In the genomic region with DNA sequence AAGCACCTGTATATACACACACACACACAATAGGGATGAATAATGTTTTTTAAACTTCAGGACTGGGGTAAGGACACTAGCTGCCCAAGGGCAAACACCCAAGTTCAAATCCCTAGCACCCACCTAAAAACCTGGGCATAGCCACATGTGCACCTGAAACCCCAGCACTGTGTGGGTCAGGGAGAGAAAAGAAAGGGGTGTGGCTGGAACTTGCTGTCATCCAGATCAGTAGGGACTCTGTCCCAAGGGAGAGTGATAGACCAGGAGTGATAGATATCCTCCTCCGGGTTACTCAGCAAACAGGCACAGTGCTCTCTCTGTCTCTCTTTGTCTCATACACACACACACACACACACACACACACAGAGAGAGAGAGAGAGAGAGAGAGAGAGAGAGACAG, we compare ENCODE assay signal across 12 mouse cellular contexts. TPM values are rescaled to one million over a fixed set of nuclear protein-coding genes. Genes with fewer than 3 reads are reported as not detected.
DNase-seq lines count a peak whose midpoint lies in the region; ATAC-seq and TF ChIP-seq lines count a peak whose summit lies in the region.
"Had no signal": no experiment of that assay in that cellular context is flagged by ENCODE, and none has a peak within 500 bp of the region (broad histone marks: within the 10 kb centered on the region; RNA-seq: fewer than 3 reads in every experiment).

No protein-coding gene starts in this region.

- ATAC-seq in hindbrain, embryonic 11.5 days (ENCODE audit: low FRiP score) = no peak
- no peak for ATAC-seq in forebrain, postnatal 0 days
- no peak for ATAC-seq in midbrain, embryonic 16.5 days
- no peak for ATAC-seq in granulocyte monocyte progenitor cell, adult 5-6 weeks (replicated peaks; ENCODE audit: poor library complexity, severe bottlenecking)
- ATAC-seq in frontal cortex, adult (ENCODE audit: low TSS enrichment) = no peak

- no peaks in the 10 kb centered on the region for H3K36me3 ChIP-seq in hindbrain, embryonic 10.5 days
- no peaks in the 10 kb centered on the region for H3K36me3 ChIP-seq in hindbrain, embryonic 11.5 days (ENCODE audit: control insufficient read depth, insufficient read depth, low read length)
- H3K36me3 ChIP-seq in embryonic facial prominence, embryonic 10.5 days (replicated peaks) = no peaks in the 10 kb centered on the region
- no peaks in the 10 kb centered on the region for H3K36me3 ChIP-seq in forebrain, postnatal 0 days (ENCODE audit: insufficient read depth)
- no peaks in the 10 kb centered on the region for H3K36me3 ChIP-seq in midbrain, embryonic 16.5 days (ENCODE audit: control insufficient read depth, insufficient read depth, low read length)
- H3K36me3 ChIP-seq: liver, embryonic 13.5 days had no signal

- H3K27me3 ChIP-seq in hindbrain, embryonic 10.5 days (ENCODE audit: insufficient read depth, poor library complexity, severe bottlenecking) = peaks cover 5% of the 10 kb centered on the region; the same call in 1 of the 2 replicates
- no peaks in the 10 kb centered on the region for H3K27me3 ChIP-seq in hindbrain, embryonic 11.5 days (ENCODE audit: control insufficient read depth, insufficient read depth, low read length)
- no peaks in the 10 kb centered on the region for H3K27me3 ChIP-seq in embryonic facial prominence, embryonic 10.5 days (replicated peaks; ENCODE audit: low read depth, poor library complexity, severe bottlenecking)
- no peaks in the 10 kb centered on the region for H3K27me3 ChIP-seq in forebrain, postnatal 0 days (ENCODE audit: insufficient read depth, low read length)
- no peaks in the 10 kb centered on the region for H3K27me3 ChIP-seq in midbrain, embryonic 16.5 days (ENCODE audit: control insufficient read depth, insufficient read depth, low read depth, low read length)
- H3K27me3 ChIP-seq: liver, embryonic 13.5 days had no signal

- no peak overlapping the region; the same call in 1 of the 2 replicates for H3K9ac ChIP-seq in hindbrain, embryonic 11.5 days (ENCODE audit: low read depth, low read length)
- peak overlapping the region; percentile 85 for H3K9ac ChIP-seq in forebrain, postnatal 0 days
- peak overlapping the region; percentile 39; the same call in 1 of the 2 replicates for H3K9ac ChIP-seq in midbrain, embryonic 16.5 days (ENCODE audit: low read depth, low read length)
- H3K9ac ChIP-seq: liver, embryonic 13.5 days had no signal

- TF ChIP-seq CTCF in forebrain, postnatal 0 days (IDR thresholded peaks at IDR 0.05; ENCODE audit: low read depth) = no peak

- H3K4me3 ChIP-seq in hindbrain, embryonic 10.5 days = peak overlapping the region; percentile 78; the same call in 1 of the 2 replicates
- H3K4me3 ChIP-seq in hindbrain, embryonic 11.5 days (ENCODE audit: low read depth, low read length) = no peak overlapping the region
- H3K4me3 ChIP-seq in embryonic facial prominence, embryonic 10.5 days = peak overlapping the region; percentile 85; the same call in 1 of the 2 replicates
- H3K4me3 ChIP-seq in forebrain, postnatal 0 days (ENCODE audit: low read depth, low read length) = no peak overlapping the region
- H3K4me3 ChIP-seq in midbrain, embryonic 16.5 days (ENCODE audit: low read depth, low read length) = no peak overlapping the region

- H3K9me3 ChIP-seq in hindbrain, embryonic 10.5 days = no peaks in the 10 kb centered on the region
- no peaks in the 10 kb centered on the region for H3K9me3 ChIP-seq in hindbrain, embryonic 11.5 days (ENCODE audit: control insufficient read depth, low read length)
- no peaks in the 10 kb centered on the region for H3K9me3 ChIP-seq in embryonic facial prominence, embryonic 10.5 days
- no peaks in the 10 kb centered on the region for H3K9me3 ChIP-seq in forebrain, postnatal 0 days (ENCODE audit: low read length)
- H3K9me3 ChIP-seq in midbrain, embryonic 16.5 days (replicated peaks; ENCODE audit: control insufficient read depth, low read length, poor library complexity, severe bottlenecking) = no peaks in the 10 kb centered on the region
- H3K9me3 ChIP-seq: liver, embryonic 13.5 days had no signal

- DNase-seq in hindbrain, embryonic 10.5 days (ENCODE audit: low spot score) = no peak
- no peak for DNase-seq in hindbrain, embryonic 11.5 days (ENCODE audit: low spot score)
- DNase-seq in embryonic facial prominence, embryonic 10.5 days (ENCODE audit: low spot score) = no peak
- no peak for DNase-seq in forebrain, postnatal 0 days
- DNase-seq in thymus, postnatal 36 days = no peak
- DNase-seq: cerebellum, postnatal 25 days; kidney, adult 2 months; liver, embryonic 13.5 days had no signal

- H3K4me1 ChIP-seq in hindbrain, embryonic 10.5 days (replicated peaks) = peaks cover 31% of the 10 kb centered on the region
- no peaks in the 10 kb centered on the region for H3K4me1 ChIP-seq in hindbrain, embryonic 11.5 days (replicated peaks; ENCODE audit: control insufficient read depth, insufficient read depth, low read length)
- peaks cover 40% of the 10 kb centered on the region for H3K4me1 ChIP-seq in embryonic facial prominence, embryonic 10.5 days
- 0 out of 2 replicates have a peak, but pooled peaks cover 6% of the 10 kb centered on the region for H3K4me1 ChIP-seq in forebrain, postnatal 0 days (ENCODE audit: insufficient read depth)
- H3K4me1 ChIP-seq in midbrain, embryonic 16.5 days (ENCODE audit: control insufficient read depth, insufficient read depth, low read length) = peaks cover 20% of the 10 kb centered on the region

- WGBS in hindbrain, embryonic 10.5 days = 87% methylated on average over 1 of the region's 1 CpGs
- WGBS in hindbrain, embryonic 11.5 days = 57% methylated on average over 1 of the region's 1 CpGs
- WGBS in embryonic facial prominence, embryonic 10.5 days = 74% methylated on average over 1 of the region's 1 CpGs
- WGBS in forebrain, postnatal 0 days = 70% methylated on average over 1 of the region's 1 CpGs
- 63% methylated on average over 1 of the region's 1 CpGs for WGBS in midbrain, embryonic 16.5 days

- no peak overlapping the region for H3K27ac ChIP-seq in hindbrain, embryonic 10.5 days
- H3K27ac ChIP-seq in hindbrain, embryonic 11.5 days (ENCODE audit: low read depth, low read length) = no peak overlapping the region
- H3K27ac ChIP-seq in embryonic facial prominence, embryonic 10.5 days (replicated peaks) = no peak overlapping the region
- H3K27ac ChIP-seq in forebrain, postnatal 0 days (ENCODE audit: low read depth, low read length) = peak overlapping the region; percentile 99
- H3K27ac ChIP-seq in midbrain, embryonic 16.5 days (ENCODE audit: low read length) = peak overlapping the region; percentile 100
- H3K27ac ChIP-seq: liver, embryonic 13.5 days had no signal

- no peak overlapping the region for H3K4me2 ChIP-seq in hindbrain, embryonic 11.5 days (replicated peaks; ENCODE audit: low read depth, low read length)
- H3K4me2 ChIP-seq in forebrain, postnatal 0 days (ENCODE audit: low read depth) = no peak overlapping the region
- H3K4me2 ChIP-seq in midbrain, embryonic 16.5 days (ENCODE audit: low read length) = peak overlapping the region; percentile 48

RNA-seq across cellular contexts. Expression of a gene that starts 2.0 kb away (rescaled TPM):
- 10.3 and 13.3 TPM in 2 replicates for polyA plus RNA-seq in hindbrain, embryonic 10.5 days (2016; fragmentation: Nextera tagmentation; extraction: Ambion mirVana)
- polyA plus RNA-seq in hindbrain, embryonic 11.5 days (2014; fragmentation: Nextera tagmentation; extraction: Ambion mirVana) = 8.9 TPM in 2 replicates
- polyA plus RNA-seq in embryonic facial prominence, embryonic 10.5 days (2016; fragmentation: Nextera tagmentation; extraction: Ambion mirVana) = 12.2 and 13.1 TPM in 2 replicates
- total RNA-seq in forebrain, postnatal 0 days (2014; rRNA removed) = 5.5 and 6.8 TPM in 2 replicates
- polyA plus RNA-seq in forebrain, postnatal 0 days (2015; fragmentation: Nextera tagmentation; extraction: Ambion mirVana) = 2.7 and 5.8 TPM in 2 replicates
- polyA plus RNA-seq in midbrain, embryonic 16.5 days (2015; fragmentation: Nextera tagmentation; extraction: Ambion mirVana) = 8.6 and 10.4 TPM in 2 replicates
- total RNA-seq in granulocyte monocyte progenitor cell, adult 5-6 weeks (2014; fragmentation: Nextera tagmentation) = 6.9 and 11.7 TPM in 2 replicates
- total RNA-seq in granulocyte monocyte progenitor cell, adult 5-6 weeks (2017) = 6.2 and 6.7 TPM in 2 replicates

RNA-seq across cellular contexts. Expression of a gene that starts 16.8 kb away (rescaled TPM):
- 5.1 and 6.9 TPM in 2 replicates for polyA plus RNA-seq in hindbrain, embryonic 10.5 days (2016; fragmentation: Nextera tagmentation; extraction: Ambion mirVana)
- polyA plus RNA-seq in hindbrain, embryonic 11.5 days (2014; fragmentation: Nextera tagmentation; extraction: Ambion mirVana) = 5.7 and 6.9 TPM in 2 replicates
- 5.1 and 6.2 TPM in 2 replicates for polyA plus RNA-seq in embryonic facial prominence, embryonic 10.5 days (2016; fragmentation: Nextera tagmentation; extraction: Ambion mirVana)
- 0.14 and 0.69 TPM in 2 replicates for total RNA-seq in forebrain, postnatal 0 days (2014; rRNA removed)
- 0.54 and 0.74 TPM in 2 replicates for polyA plus RNA-seq in forebrain, postnatal 0 days (2015; fragmentation: Nextera tagmentation; extraction: Ambion mirVana)
- polyA plus RNA-seq in midbrain, embryonic 16.5 days (2015; fragmentation: Nextera tagmentation; extraction: Ambion mirVana) = 0.46 and 1.2 TPM in 2 replicates
- not detected in 2 replicates for total RNA-seq in granulocyte monocyte progenitor cell, adult 5-6 weeks (2014; fragmentation: Nextera tagmentation)
- total RNA-seq in granulocyte monocyte progenitor cell, adult 5-6 weeks (2017) = not detected in 2 replicates
- total RNA-seq: layer of hippocampus, postnatal 14 days had no signal

RNA-seq across cellular contexts. Expression of a gene that starts 59.0 kb away (rescaled TPM):
- polyA plus RNA-seq in hindbrain, embryonic 10.5 days (2016; fragmentation: Nextera tagmentation; extraction: Ambion mirVana) = 318 and 335 TPM in 2 replicates
- 526 and 624 TPM in 2 replicates for polyA plus RNA-seq in hindbrain, embryonic 11.5 days (2014; fragmentation: Nextera tagmentation; extraction: Ambion mirVana)
- 300 and 304 TPM in 2 replicates for polyA plus RNA-seq in embryonic facial prominence, embryonic 10.5 days (2016; fragmentation: Nextera tagmentation; extraction: Ambion mirVana)
- total RNA-seq in forebrain, postnatal 0 days (2014; rRNA removed) = 1,061 and 1,263 TPM in 2 replicates
- polyA plus RNA-seq in forebrain, postnatal 0 days (2015; fragmentation: Nextera tagmentation; extraction: Ambion mirVana) = 799 and 1,014 TPM in 2 replicates
- polyA plus RNA-seq in midbrain, embryonic 16.5 days (2015; fragmentation: Nextera tagmentation; extraction: Ambion mirVana) = 1,007 and 1,053 TPM in 2 replicates
- total RNA-seq in granulocyte monocyte progenitor cell, adult 5-6 weeks (2014; fragmentation: Nextera tagmentation) = 63.4 and 64.2 TPM in 2 replicates
- 84.1 and 118 TPM in 2 replicates for total RNA-seq in granulocyte monocyte progenitor cell, adult 5-6 weeks (2017)

Comparison
In these comparisons a context has a peak if more than half of its experiments do, and no peak if none do; other contexts are left out.
1. H3K4me3 ChIP-seq: peak in hindbrain, embryonic 10.5 days (single experiment) and embryonic facial prominence, embryonic 10.5 days (single experiment); none in hindbrain, embryonic 11.5 days (single experiment), forebrain, postnatal 0 days (single experiment) and midbrain, embryonic 16.5 days (single experiment).
2. H3K27ac ChIP-seq: peak in forebrain, postnatal 0 days (single experiment) and midbrain, embryonic 16.5 days (single experiment); none in hindbrain, embryonic 10.5 days (single experiment), hindbrain, embryonic 11.5 days (single experiment) and embryonic facial prominence, embryonic 10.5 days (single experiment).